Mouse (Mus musculus) midbrain, embryonic 12.5 days (tissue): ENCODE data around the gene Gstp2. TPM values are rescaled to one million over a fixed set of nuclear protein-coding genes. Genes with fewer than 3 reads are reported as not detected.

Experiments
- ATAC-seq: fragments of 200-750 bp; cut with Nextera tagmentation; 2 replicates; pipeline ENCODE4 v1.8.0; 2017; ENCODE audit warnings: low read depth, moderate TSS enrichment, moderate library complexity; ENCODE audit not compliant: low FRiP score
- H3K27ac ChIP-seq: fragments of 300-500 bp; sonication (generic); replicated peaks from 2 replicates; pipeline ENCODE4 v1.5.1; 2016; ENCODE audit warnings: mild to moderate bottlenecking
- H3K27me3 ChIP-seq: fragments of 300-500 bp; sonication (generic); 2 replicates; pipeline ENCODE4 v1.6.1; 2016; ENCODE audit warnings: mild to moderate bottlenecking
- H3K36me3 ChIP-seq: fragments of 300-500 bp; sonication (generic); 2 replicates; pipeline ENCODE4 v1.6.1; 2016
- H3K4me1 ChIP-seq: fragments of 300-500 bp; sonication (generic); 2 replicates; pipeline ENCODE4 v1.6.1; 2016
- H3K4me2 ChIP-seq: fragments of 300-500 bp; sonication (generic); replicated peaks from 2 replicates; pipeline ENCODE4 v1.6.1; 2016; ENCODE audit warnings: mild to moderate bottlenecking, moderate library complexity
- H3K4me3 ChIP-seq: fragments of 300-500 bp; sonication (generic); 2 replicates; pipeline ENCODE4 v1.5.1; 2016; ENCODE audit warnings: mild to moderate bottlenecking
- H3K9ac ChIP-seq: fragments of 300-500 bp; sonication (generic); replicated peaks from 2 replicates; pipeline ENCODE4 v1.6.1; 2016; ENCODE audit warnings: mild to moderate bottlenecking, moderate library complexity
- H3K9me3 ChIP-seq: fragments of 300-500 bp; sonication (generic); 2 replicates; pipeline ENCODE4 v1.6.1; 2016; ENCODE audit warnings: mild to moderate bottlenecking
- WGBS: fragments of 180-500 bp; shearing (Covaris S2); methylation state at CpG from one replicate; pipeline ENCODE4 v1.1.7; 2016; 5-methylcytosine and 5-hydroxymethylcytosine counted together
- polyA plus RNA-seq: library from polyadenylated mRNA; unstranded; fragments of >200 nt; fragmentation: Nextera tagmentation; extraction: Ambion mirVana; gene quantifications from 2 replicates; pipeline ENCODE4 v1.2.1, GENCODE M21; 2016

Gstp2 gene
- polyA plus RNA-seq, 1 experiment from 2014 or later, result 2.4 TPM

DNA sequence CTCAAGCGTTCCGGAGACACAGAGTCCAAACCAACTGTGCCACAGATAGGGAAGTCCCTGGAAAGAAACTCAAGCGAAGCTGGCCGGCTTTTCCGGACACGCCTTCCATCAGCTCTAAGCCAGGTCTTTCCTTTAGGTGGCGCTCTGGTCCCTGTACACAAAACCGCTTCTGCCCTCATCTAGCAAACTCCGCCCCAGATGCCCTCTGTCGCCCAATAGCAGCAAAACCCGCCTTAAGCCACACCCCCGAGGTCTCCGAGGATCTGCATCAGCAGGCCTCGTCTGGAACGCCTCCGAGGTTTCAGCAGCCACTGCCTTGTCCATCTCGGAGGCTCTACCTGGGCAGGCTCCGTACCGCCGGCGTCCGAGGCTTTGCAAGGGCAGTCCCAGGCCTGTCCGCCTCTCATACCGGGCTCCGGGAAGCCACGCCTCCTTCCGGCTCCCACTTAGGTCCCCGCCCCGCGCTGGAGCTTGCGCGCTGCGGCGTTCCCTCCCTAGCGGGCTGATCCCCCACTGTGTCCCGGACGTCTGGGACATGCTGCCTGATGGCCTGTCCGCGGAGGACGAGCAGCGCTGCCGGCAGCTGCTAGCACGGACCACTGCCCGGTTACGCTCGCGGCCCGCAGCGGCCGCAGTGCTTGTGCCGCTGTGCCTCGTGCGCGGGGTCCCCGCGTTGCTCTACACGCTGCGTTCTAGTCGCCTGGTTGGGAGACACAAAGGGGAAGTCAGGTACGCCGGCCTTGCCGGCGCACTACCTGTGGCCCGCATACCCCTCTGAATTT is 45.5 kb downstream of the Gstp2 start, which contains the start of the genes Nudt8 and Gm49405:
Gene Nudt8, plus strand, starts transcription at position 462 of the 782 bp plus-strand sequence.
Gene Gm49405, plus strand, starts transcription at position 508 of the 782 bp plus-strand sequence.
- H3K9me3 ChIP-seq, result no peaks in the 10 kb centered on the region
- H3K4me2 ChIP-seq, result peak within 1 kb of the TSS; percentile 84
- peaks cover 15% of the 10 kb centered on the region for H3K4me1 ChIP-seq
- ATAC-seq, result peak; percentile 89
- H3K27ac ChIP-seq, result peak within 1 kb of the TSS; percentile 97
- WGBS, result under 1% methylated on average over 64 of the region's 64 CpGs
- H3K4me3 ChIP-seq, result peak within 1 kb of the TSS; percentile 70
- H3K27me3 ChIP-seq, result peaks cover 16% of the 10 kb centered on the region; the same call in 1 of the 2 replicates
- H3K36me3 ChIP-seq, result peaks cover 5% of the 10 kb centered on the region; the same call in 1 of the 2 replicates
- H3K9ac ChIP-seq, result peak within 1 kb of the TSS; percentile 84

DNA sequence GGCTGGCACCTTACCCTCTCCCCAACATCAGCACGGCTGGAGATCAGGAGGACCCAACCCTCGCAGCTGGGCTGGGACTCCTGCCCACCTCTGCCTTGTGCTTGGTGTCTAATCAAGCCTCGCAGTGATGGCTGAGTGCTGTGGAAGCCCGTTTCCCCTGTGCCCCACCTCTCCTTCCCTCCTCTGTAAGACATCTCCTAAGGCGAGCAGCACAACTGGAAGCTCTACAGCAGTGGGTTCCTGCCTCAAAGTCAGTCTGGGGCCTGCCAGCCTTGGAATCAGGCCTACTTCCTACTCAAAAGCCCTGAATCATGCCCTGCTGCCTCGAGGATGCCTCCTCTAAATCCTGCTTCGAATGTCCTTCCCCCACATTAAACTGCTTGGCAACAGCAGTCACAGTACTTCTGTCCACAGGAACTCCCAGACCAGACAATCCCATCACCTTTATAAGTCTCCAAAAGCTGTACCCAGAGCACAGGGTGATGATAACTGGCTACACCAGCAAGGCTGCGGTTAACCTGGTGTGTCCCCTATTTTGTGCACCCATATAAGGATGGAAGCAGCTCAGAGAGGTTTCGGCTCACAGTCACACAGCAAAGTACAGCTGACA is 46.6 kb downstream of the Gstp2 start:
- H3K27ac ChIP-seq, result no peak overlapping the region
- no peak overlapping the region for H3K9ac ChIP-seq
- H3K36me3 ChIP-seq, result no peaks in the 10 kb centered on the region
- peak overlapping the region; percentile 70; the same call in 1 of the 2 replicates for H3K4me3 ChIP-seq
- no peaks in the 10 kb centered on the region for H3K9me3 ChIP-seq
- no peak for ATAC-seq
- peaks cover 15% of the 10 kb centered on the region for H3K4me1 ChIP-seq
- peaks cover 16% of the 10 kb centered on the region; the same call in 1 of the 2 replicates for H3K27me3 ChIP-seq
- peak overlapping the region; percentile 84; the same call in 1 of the 2 replicates for H3K4me2 ChIP-seq
- WGBS, result 85% methylated on average over 9 of the region's 9 CpGs

DNA sequence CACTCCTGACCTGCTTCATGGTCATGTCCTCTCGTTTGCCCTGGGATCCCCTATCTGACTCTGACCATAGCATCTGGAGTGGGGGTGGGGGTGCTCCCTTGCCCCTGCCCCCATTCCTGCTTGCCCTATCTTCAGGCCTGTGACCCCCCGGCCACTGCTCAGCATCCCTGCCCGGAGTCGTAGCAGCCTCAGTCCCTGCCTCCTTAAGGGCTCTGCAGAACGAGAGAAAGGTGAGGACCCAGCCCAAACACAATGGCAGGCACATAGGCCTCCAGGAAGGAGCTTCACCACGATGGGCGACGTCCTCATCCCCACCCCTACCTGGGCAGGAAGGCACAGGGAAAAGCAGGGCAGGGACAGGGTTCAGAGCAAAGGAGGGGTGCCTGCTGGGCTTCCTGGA is 47.5 kb downstream of the Gstp2 start:
- Histone ChIP-seq H3K9me3 (no peaks in the 10 kb centered on the region), H3K9ac (no peak overlapping the region), H3K4me2 (no peak overlapping the region), H3K27ac (no peak overlapping the region), H3K27me3 (peaks cover 16% of the 10 kb centered on the region; the same call in 1 of the 2 replicates), H3K4me1 (peaks cover 15% of the 10 kb centered on the region), H3K4me3 (no peak overlapping the region), H3K36me3 (no peaks in the 10 kb centered on the region)
- no peak for ATAC-seq
- 81% methylated on average over 8 of the region's 8 CpGs for WGBS

DNA sequence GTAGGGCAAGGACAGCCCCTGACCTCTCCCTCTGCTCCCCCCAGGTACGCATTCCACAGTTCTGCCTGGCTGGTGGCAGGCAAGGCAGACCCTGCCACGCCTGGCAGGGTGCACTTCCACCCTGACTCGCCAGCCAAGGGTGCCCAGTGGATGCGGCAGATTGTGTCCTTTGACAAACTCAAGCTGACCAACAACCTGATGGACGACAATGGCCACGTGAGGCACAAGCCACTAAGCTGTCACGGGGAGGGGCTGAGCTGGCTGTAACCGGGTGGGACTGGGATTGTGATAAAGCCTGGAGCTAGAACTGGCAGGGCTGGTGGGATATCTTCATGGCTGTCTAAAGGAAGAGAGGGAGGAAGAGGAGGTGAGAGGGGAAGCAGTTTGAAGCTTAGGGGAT is 48.6 kb downstream of the Gstp2 start:
- ATAC-seq, result no peak
- WGBS, result 72% methylated on average over 8 of the region's 8 CpGs
- no peak overlapping the region for H3K4me3 ChIP-seq
- no peaks in the 10 kb centered on the region for H3K36me3 ChIP-seq
- no peaks in the 10 kb centered on the region for H3K9me3 ChIP-seq
- H3K27ac ChIP-seq, result no peak overlapping the region
- peaks cover 15% of the 10 kb centered on the region for H3K4me1 ChIP-seq
- H3K9ac ChIP-seq, result no peak overlapping the region
- no peak overlapping the region for H3K4me2 ChIP-seq
- H3K27me3 ChIP-seq, result peaks cover 12% of the 10 kb centered on the region; the same call in 1 of the 2 replicates

DNA sequence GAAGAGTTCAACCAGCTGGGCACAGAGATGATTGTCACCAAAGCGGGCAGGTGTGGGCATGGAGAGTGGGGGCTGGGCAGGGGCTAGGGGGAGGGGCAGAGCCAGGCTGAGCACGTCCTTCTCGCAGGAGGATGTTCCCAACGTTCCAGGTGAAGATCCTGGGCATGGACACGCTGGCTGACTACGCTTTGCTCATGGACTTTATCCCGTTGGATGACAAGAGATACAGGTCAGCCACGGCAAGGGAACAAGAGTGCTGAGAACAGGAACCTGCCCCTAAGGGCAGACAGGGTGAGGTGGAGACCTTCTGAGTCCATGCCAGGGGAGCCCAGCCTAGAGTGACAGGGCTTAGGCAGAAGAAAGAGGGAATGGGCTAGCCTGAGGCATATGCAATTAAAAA is 49.1 kb downstream of the Gstp2 start:
- Histone ChIP-seq H3K4me1 (peaks cover 15% of the 10 kb centered on the region), H3K27ac (no peak overlapping the region), H3K4me3 (no peak overlapping the region), H3K9me3 (no peaks in the 10 kb centered on the region), H3K4me2 (no peak overlapping the region), H3K27me3 (peaks cover 11% of the 10 kb centered on the region; the same call in 1 of the 2 replicates), H3K9ac (no peak overlapping the region), H3K36me3 (no peaks in the 10 kb centered on the region)
- ATAC-seq, result no peak
- 82% methylated on average over 8 of the region's 8 CpGs for WGBS

DNA sequence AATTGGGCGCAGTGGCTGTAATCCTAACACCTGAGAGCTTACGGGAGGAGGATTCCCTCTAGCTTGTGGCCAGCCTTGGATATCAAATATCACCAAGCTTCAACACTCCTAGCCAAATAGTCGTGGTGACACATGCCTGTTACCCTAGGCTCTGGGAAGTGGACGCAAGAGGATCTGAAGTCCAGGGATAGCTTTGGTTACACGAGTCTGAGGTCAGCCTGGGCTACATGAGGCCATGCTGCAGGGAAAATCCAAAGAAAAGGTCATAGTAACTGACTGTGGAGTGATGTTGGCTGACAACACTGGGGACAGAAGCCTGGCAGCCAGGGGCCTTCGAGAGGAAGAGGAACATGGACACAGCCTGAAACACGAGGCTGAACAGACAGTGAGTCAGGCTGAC is 49.7 kb downstream of the Gstp2 start:
- no peak overlapping the region for H3K4me2 ChIP-seq
- H3K4me1 ChIP-seq, result peaks cover 9% of the 10 kb centered on the region
- H3K9ac ChIP-seq, result no peak overlapping the region
- H3K27ac ChIP-seq, result no peak overlapping the region
- no peaks in the 10 kb centered on the region for H3K36me3 ChIP-seq
- WGBS, result 84% methylated on average over 7 of the region's 7 CpGs
- no peaks in the 10 kb centered on the region for H3K9me3 ChIP-seq
- H3K4me3 ChIP-seq, result no peak overlapping the region
- peaks cover 8% of the 10 kb centered on the region; the same call in 1 of the 2 replicates for H3K27me3 ChIP-seq
- ATAC-seq, result no peak

DNA sequence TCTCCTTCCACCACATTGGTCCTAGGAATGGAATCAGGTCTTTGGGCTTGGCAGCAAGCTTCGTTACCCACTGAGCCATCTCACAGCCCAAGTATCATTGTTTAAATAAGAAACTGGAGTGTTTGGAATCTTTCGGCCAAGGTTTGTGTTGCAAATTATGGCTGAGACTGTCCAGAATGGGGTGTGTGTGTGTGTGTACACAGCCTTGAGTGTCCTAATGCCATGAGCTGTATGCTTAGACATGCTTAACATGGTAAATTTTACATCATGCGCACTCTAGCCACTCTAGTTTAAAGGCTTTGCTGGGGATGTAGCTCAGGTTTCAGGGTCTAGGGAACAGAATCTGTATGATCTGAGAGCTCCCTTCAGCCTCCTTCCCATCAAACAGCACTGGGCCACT is 50.3 kb downstream of the Gstp2 start:
- WGBS, result 93% methylated on average over 3 of the region's 3 CpGs

DNA sequence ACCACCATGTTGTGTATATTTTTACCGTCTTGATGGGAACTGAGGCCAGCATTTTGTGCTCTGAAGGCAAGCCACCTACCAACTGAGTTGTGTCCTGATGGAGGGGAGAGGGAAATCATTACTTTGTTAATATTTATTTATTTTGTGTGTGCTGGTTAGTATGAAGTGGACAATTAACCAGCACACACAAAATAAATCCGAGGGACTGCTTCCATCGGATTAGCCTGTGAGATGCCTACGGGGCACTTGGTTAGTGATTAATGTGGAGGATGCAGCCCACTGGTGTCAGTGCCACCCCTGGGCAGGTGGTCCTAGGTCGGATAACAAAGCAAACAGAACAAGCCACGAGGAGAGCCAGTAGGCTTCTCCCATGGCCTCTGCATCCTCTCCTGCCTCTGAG is 50.9 kb downstream of the Gstp2 start:
- H3K4me3 ChIP-seq, result no peak overlapping the region
- H3K27ac ChIP-seq, result no peak overlapping the region
- H3K27me3 ChIP-seq, result peaks cover 8% of the 10 kb centered on the region; the same call in 1 of the 2 replicates
- H3K9me3 ChIP-seq, result no peaks in the 10 kb centered on the region
- no peak for ATAC-seq
- peaks cover 5% of the 10 kb centered on the region for H3K4me1 ChIP-seq
- no peak overlapping the region for H3K9ac ChIP-seq
- no peak overlapping the region for H3K4me2 ChIP-seq
- no peaks in the 10 kb centered on the region for H3K36me3 ChIP-seq
- WGBS, result 77% methylated on average over 6 of the region's 6 CpGs

More for the DNA sequence above, 50.3 kb downstream of the Gstp2 start:
- no peaks in the 10 kb centered on the region for H3K36me3 ChIP-seq
- peaks cover 8% of the 10 kb centered on the region; the same call in 1 of the 2 replicates for H3K27me3 ChIP-seq
- H3K4me3 ChIP-seq, result no peak overlapping the region
- H3K27ac ChIP-seq, result no peak overlapping the region
- H3K9ac ChIP-seq, result no peak overlapping the region
- H3K9me3 ChIP-seq, result no peaks in the 10 kb centered on the region
- no peak overlapping the region for H3K4me2 ChIP-seq
- no peak for ATAC-seq
- peaks cover 5% of the 10 kb centered on the region for H3K4me1 ChIP-seq

DNA sequence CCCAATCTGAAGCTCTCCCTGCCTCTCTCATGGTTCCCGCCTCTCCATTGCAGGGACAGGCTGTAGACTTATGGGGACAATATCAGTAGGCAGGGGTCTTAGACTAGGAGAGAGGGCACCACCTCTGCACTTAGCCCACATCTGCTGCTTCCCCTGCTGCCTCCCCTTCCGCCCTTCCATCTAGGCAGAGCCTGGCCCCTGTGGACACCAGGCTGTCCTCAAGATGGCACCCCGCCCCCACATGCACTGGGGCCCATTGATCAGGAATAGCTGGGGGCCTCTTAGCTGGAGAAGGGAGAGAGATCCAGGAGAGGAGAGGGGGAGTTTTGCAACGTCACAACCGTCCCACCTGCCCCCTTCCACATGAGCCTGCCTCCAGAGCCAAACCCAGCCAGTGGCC is 53.4 kb downstream of the Gstp2 start, which contains the start of gene Tbx10:
Gene Tbx10, plus strand, starts transcription at position 337 of the 400 bp plus-strand sequence.
- Histone ChIP-seq H3K9me3 (no peaks in the 10 kb centered on the region), H3K9ac (no peak within 1 kb of the TSS), H3K4me3 (no peak within 1 kb of the TSS), H3K4me1 (no peaks in the 10 kb centered on the region), H3K27ac (no peak within 1 kb of the TSS), H3K36me3 (no peaks in the 10 kb centered on the region), H3K4me2 (no peak within 1 kb of the TSS), H3K27me3 (no peaks in the 10 kb centered on the region)
- WGBS, result 65% methylated on average over 5 of the region's 5 CpGs
- ATAC-seq, result no peak

DNA sequence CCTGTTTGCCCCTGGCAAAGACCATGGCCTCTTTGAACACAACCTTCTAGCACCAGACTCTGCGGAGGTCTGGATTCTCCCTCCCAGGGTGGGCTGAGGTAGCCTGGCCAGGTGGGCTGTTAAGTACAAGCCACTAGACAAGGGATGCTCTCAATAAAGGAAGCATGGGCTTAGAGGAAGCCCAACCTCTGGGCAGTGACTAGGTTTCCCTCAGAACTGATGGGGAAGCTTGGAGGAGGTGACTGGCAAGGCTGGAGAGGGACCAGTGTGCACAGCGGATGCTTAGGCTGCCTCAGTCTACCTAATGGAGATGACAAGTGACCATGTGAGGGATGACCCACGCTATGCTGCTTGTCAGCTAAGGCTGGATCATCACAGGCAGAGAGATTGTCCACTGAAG is 53.9 kb downstream of the Gstp2 start:
- Histone ChIP-seq H3K4me2 (no peak overlapping the region), H3K36me3 (no peaks in the 10 kb centered on the region), H3K27me3 (no peaks in the 10 kb centered on the region), H3K9ac (no peak overlapping the region), H3K9me3 (no peaks in the 10 kb centered on the region), H3K27ac (no peak overlapping the region), H3K4me1 (no peaks in the 10 kb centered on the region), H3K4me3 (no peak overlapping the region)
- WGBS, result 94% methylated on average over 3 of the region's 3 CpGs
- ATAC-seq, result no peak

DNA sequence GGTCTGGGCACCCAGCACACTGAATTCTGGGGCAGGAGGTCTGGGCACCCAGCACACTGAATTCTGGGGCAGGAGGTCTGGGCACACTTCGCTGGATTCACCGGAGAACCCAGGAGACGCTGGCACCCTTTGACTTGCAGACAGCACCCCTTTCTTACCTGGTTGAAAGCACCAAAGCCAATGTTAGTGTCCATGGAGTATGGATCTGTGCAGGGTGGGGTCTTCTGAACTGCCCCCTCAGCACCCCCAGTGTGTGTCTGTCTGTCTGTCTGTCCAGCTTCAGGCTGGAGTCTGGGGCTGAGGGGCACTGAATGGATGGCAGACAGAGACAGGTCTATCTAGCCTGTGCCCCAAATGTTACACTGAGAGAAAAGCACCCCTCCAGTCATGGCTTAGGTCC is 54.3 kb downstream of the Gstp2 start:
- Histone ChIP-seq H3K9ac (no peak overlapping the region), H3K4me3 (no peak overlapping the region), H3K4me1 (peaks cover 2% of the 10 kb centered on the region; the same call in 1 of the 2 replicates), H3K36me3 (no peaks in the 10 kb centered on the region), H3K27ac (no peak overlapping the region), H3K9me3 (no peaks in the 10 kb centered on the region), H3K4me2 (no peak overlapping the region), H3K27me3 (no peaks in the 10 kb centered on the region)
- 95% methylated on average over 3 of the region's 3 CpGs for WGBS
- ATAC-seq, result no peak

DNA sequence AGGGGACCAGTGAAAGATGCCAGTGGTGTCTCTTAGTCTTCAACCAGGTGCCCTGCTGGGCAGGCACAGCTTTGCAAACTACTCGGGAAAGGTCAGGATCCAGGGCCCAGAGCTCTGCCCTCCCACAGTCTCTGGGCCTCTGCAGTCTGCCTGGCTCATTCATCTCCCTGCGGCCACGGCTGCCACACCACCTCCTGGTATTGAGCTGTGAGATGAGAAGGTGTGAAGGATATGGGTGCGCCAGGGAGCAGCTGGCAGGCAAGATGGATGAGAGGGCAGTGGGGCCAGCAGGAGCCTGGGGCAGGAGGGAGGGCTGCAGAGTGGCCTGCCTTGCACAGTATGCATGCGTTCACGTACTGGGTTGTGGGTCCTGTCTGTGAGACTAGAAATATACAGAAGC is 55.0 kb downstream of the Gstp2 start:
- ATAC-seq, result no peak
- H3K36me3 ChIP-seq, result no peaks in the 10 kb centered on the region
- 72% methylated on average over 6 of the region's 6 CpGs for WGBS
- no peak overlapping the region for H3K9ac ChIP-seq
- no peak overlapping the region for H3K4me2 ChIP-seq
- no peak overlapping the region for H3K27ac ChIP-seq
- H3K27me3 ChIP-seq, result no peaks in the 10 kb centered on the region
- H3K4me3 ChIP-seq, result no peak overlapping the region
- H3K9me3 ChIP-seq, result no peaks in the 10 kb centered on the region
- peaks cover 6% of the 10 kb centered on the region; the same call in 1 of the 2 replicates for H3K4me1 ChIP-seq
